Mouse (Mus musculus): ENCODE data around the gene Nvl. TPM values are rescaled to one million over a fixed set of nuclear protein-coding genes. Genes with fewer than 3 reads are reported as not detected.

Nvl gene
- total RNA-seq, 2 experiments from 2014 or later = 34.4 to 36.5 TPM

GRCm38 (mm10) chr1:181063991-181064390, 80.0 kb downstream of the Nvl start:
- intact Hi-C loops (cut with DNase I) = no loop called here
- TF ChIP-seq CTCF (IDR thresholded peaks at IDR 0.05) = no peak
- Histone ChIP-seq H3K4me3 (no peak overlapping the region), H3K27ac (no peak overlapping the region)
- DNase-seq (ENCODE audit: extremely low spot score in 1 of 2, low spot score in 2 of 2) = no peak

GRCm38 (mm10) chr1:181061784-181062485, 82.1 kb downstream of the Nvl start:
- intact Hi-C loops (cut with DNase I) = no loop called here
- no peak overlapping the region for H3K4me3 ChIP-seq
- no peak for TF ChIP-seq CTCF (IDR thresholded peaks at IDR 0.05)
- no peak overlapping the region for H3K27ac ChIP-seq
- DNase-seq (ENCODE audit: extremely low spot score in 1 of 2, low spot score in 2 of 2) = no peak

GRCm38 (mm10) chr1:181052898-181053297, 91.1 kb downstream of the Nvl start:
- Histone ChIP-seq H3K27ac (no peak overlapping the region), H3K4me3 (no peak overlapping the region)
- no peak for DNase-seq (ENCODE audit: extremely low spot score in 1 of 2, low spot score in 2 of 2)
- no peak for TF ChIP-seq CTCF (IDR thresholded peaks at IDR 0.05)
- intact Hi-C loops (cut with DNase I) = no loop called here

- intact Hi-C loops (cut with DNase I) = no loop called here
- Histone ChIP-seq H3K27ac (no peak within 1 kb of the TSS), H3K4me3 (no peak within 1 kb of the TSS)
- TF ChIP-seq CTCF (IDR thresholded peaks at IDR 0.05) = no peak
- DNase-seq (ENCODE audit: extremely low spot score in 1 of 2, low spot score in 2 of 2) = no peak
Observed at GRCm38 (mm10) chr1:181050937-181051336, 93.1 kb downstream of the Nvl start, which contains the start of gene 9130409I23Rik. Gene 9130409I23Rik, plus strand, starts transcription at chr1:181051237.

- Histone ChIP-seq H3K27ac (no peak overlapping the region), H3K4me3 (no peak overlapping the region)
- peak; percentile 46 for TF ChIP-seq CTCF (IDR thresholded peaks at IDR 0.05)
- intact Hi-C loops (cut with DNase I) = loop anchor here (10.0 kb wide), 1 partner anchor 155 kb away; the partner anchor contains the start of gene Lefty2
- no peak for DNase-seq (ENCODE audit: extremely low spot score in 1 of 2, low spot score in 2 of 2)
Observed at GRCm38 (mm10) chr1:181049328-181049842, 94.6 kb downstream of the Nvl start.

GRCm38 (mm10) chr1:181047520-181047919, 96.5 kb downstream of the Nvl start:
- intact Hi-C loops (cut with DNase I) = loop anchor here (10.0 kb wide), 1 partner anchor 153 kb away; the partner anchor contains the start of gene Lefty2
- Histone ChIP-seq H3K4me3 (no peak overlapping the region), H3K27ac (no peak overlapping the region)
- DNase-seq (ENCODE audit: extremely low spot score in 1 of 2, low spot score in 2 of 2) = no peak
- TF ChIP-seq CTCF (IDR thresholded peaks at IDR 0.05) = no peak

GRCm38 (mm10) chr1:181039652-181040051, 104.4 kb downstream of the Nvl start:
- intact Hi-C loops (cut with DNase I) = loop anchor here (1.0 to 10.0 kb wide), 2 partner anchors 47 to 145 kb away; partner anchors contain the start of gene Lefty2
- TF ChIP-seq CTCF (IDR thresholded peaks at IDR 0.05) = peak; percentile 75
- no peak overlapping the region for H3K27ac ChIP-seq
- no peak overlapping the region for H3K4me3 ChIP-seq
- no peak for DNase-seq (ENCODE audit: extremely low spot score in 1 of 2, low spot score in 2 of 2)

- intact Hi-C loops (cut with DNase I) = no loop called here
- no peak for DNase-seq (ENCODE audit: extremely low spot score in 1 of 2, low spot score in 2 of 2)
- no peak overlapping the region for H3K27ac ChIP-seq
- H3K4me3 ChIP-seq = no peak overlapping the region
- TF ChIP-seq CTCF (IDR thresholded peaks at IDR 0.05) = no peak
Observed at GRCm38 (mm10) chr1:181037623-181038022, 106.4 kb downstream of the Nvl start.

Other genes starting within 250 kb of the Nvl start
- gene Pycr2, start 239.9 kb downstream of the Nvl start, total RNA-seq (2021) = 10 to 100 TPM; 26.7 to 28.3 TPM
- under 1 TPM in 1 of 2 experiments, not detected in 1; 0.77 TPM for gene Lefty1, start 209.2 kb downstream of the Nvl start, total RNA-seq (2021)
- gene Tmem63a, start 201.9 kb downstream of the Nvl start, total RNA-seq (2021) = 10 to 100 TPM; 15.4 to 16.3 TPM
- gene Ephx1, start 123.3 kb downstream of the Nvl start, total RNA-seq (2021) = 10 to 100 TPM; 29.5 to 32.1 TPM
- gene 9130409I23Rik, start 93.0 kb downstream of the Nvl start, total RNA-seq (2021) = not detected
- 10 to 100 TPM; 27.3 to 29.0 TPM for gene Cnih4, start 489 bp upstream of the Nvl start, total RNA-seq (2021)
- gene Wdr26, start 67.8 kb upstream of the Nvl start, total RNA-seq (2021) = 100 to 1,000 TPM; 105 to 110 TPM
- 10 to 100 TPM; 76.9 to 78.0 TPM for gene Cnih3, start 208.4 kb upstream of the Nvl start, total RNA-seq (2021)

Data from left cerebral cortex, adult 2 months (tissue).